Mouse (Mus musculus): ENCODE data around the gene Bcat1. TPM values are rescaled to one million over a fixed set of nuclear protein-coding genes. Genes with fewer than 3 reads are reported as not detected.

Bcat1 gene
- polyA plus RNA-seq, 1 experiment from 2014 or later: 1.2 TPM

- no peaks in the 10 kb centered on the region for H3K27me3 ChIP-seq (ENCODE audit: control insufficient read depth, insufficient read depth, low read depth, low read length)
- 38% methylated on average over 4 of the region's 4 CpGs for WGBS (ENCODE audit: insufficient replicate concordance)
Observed at GRCm38 (mm10) chr6:145088451-145089113, 12.6 kb upstream of the Bcat1 start.

GRCm38 (mm10) chr6:145084343-145085117 lies 8.5 kb upstream of the Bcat1 start:
- no peak for ATAC-seq (ENCODE audit: low read depth)
- Histone ChIP-seq H3K9ac (ENCODE audit: low read depth, low read length) (no peak overlapping the region), H3K4me3 (ENCODE audit: low read depth, low read length) (no peak overlapping the region), H3K9me3 (replicated peaks; ENCODE audit: control insufficient read depth, low read length) (no peaks in the 10 kb centered on the region), H3K4me1 (ENCODE audit: control insufficient read depth, low read depth, low read length) (no peaks in the 10 kb centered on the region; the same call in 1 of the 2 replicates), H3K4me2 (ENCODE audit: low read depth, low read length) (no peak overlapping the region), H3K27me3 (ENCODE audit: control insufficient read depth, insufficient read depth, low read depth, low read length) (no peaks in the 10 kb centered on the region), H3K27ac (ENCODE audit: low read length) (no peak overlapping the region), H3K36me3 (ENCODE audit: control insufficient read depth, insufficient read depth) (no peaks in the 10 kb centered on the region)
- 84% methylated on average over 8 of the region's 8 CpGs for WGBS (ENCODE audit: insufficient replicate concordance)

More at GRCm38 (mm10) chr6:145088451-145089113, 12.6 kb upstream of the Bcat1 start:
- H3K36me3 ChIP-seq (ENCODE audit: control insufficient read depth, insufficient read depth): no peaks in the 10 kb centered on the region
- H3K4me1 ChIP-seq (ENCODE audit: control insufficient read depth, low read depth, low read length): no peaks in the 10 kb centered on the region; the same call in 1 of the 2 replicates
- H3K9ac ChIP-seq (ENCODE audit: low read depth, low read length): no peak overlapping the region
- H3K4me3 ChIP-seq (ENCODE audit: low read depth, low read length): no peak overlapping the region
- H3K4me2 ChIP-seq (ENCODE audit: low read depth, low read length): no peak overlapping the region
- no peak overlapping the region for H3K27ac ChIP-seq (ENCODE audit: low read length)
- no peaks in the 10 kb centered on the region for H3K9me3 ChIP-seq (replicated peaks; ENCODE audit: control insufficient read depth, low read length)
- no peak for ATAC-seq (ENCODE audit: low read depth)

- H3K27me3 ChIP-seq (ENCODE audit: control insufficient read depth, insufficient read depth, low read depth, low read length): no peaks in the 10 kb centered on the region
- no peak overlapping the region for H3K27ac ChIP-seq (ENCODE audit: low read length)
- H3K9me3 ChIP-seq (replicated peaks; ENCODE audit: control insufficient read depth, low read length): no peaks in the 10 kb centered on the region
- WGBS (ENCODE audit: insufficient replicate concordance): 43% methylated on average over 4 of the region's 4 CpGs
- ATAC-seq (ENCODE audit: low read depth): no peak
- H3K9ac ChIP-seq (ENCODE audit: low read depth, low read length): no peak overlapping the region
- H3K4me3 ChIP-seq (ENCODE audit: low read depth, low read length): no peak overlapping the region
- no peaks in the 10 kb centered on the region for H3K36me3 ChIP-seq (ENCODE audit: control insufficient read depth, insufficient read depth)
- H3K4me2 ChIP-seq (ENCODE audit: low read depth, low read length): no peak overlapping the region
- no peaks in the 10 kb centered on the region for H3K4me1 ChIP-seq (ENCODE audit: control insufficient read depth, low read depth, low read length)
Observed at GRCm38 (mm10) chr6:145081721-145082120, 5.7 kb upstream of the Bcat1 start.

- Histone ChIP-seq H3K9me3 (replicated peaks; ENCODE audit: control insufficient read depth, low read length) (no peaks in the 10 kb centered on the region), H3K27me3 (ENCODE audit: control insufficient read depth, insufficient read depth, low read depth, low read length) (peaks cover 21% of the 10 kb centered on the region), H3K9ac (ENCODE audit: low read depth, low read length) (no peak overlapping the region), H3K4me3 (ENCODE audit: low read depth, low read length) (no peak overlapping the region), H3K4me2 (ENCODE audit: low read depth, low read length) (no peak overlapping the region), H3K36me3 (ENCODE audit: control insufficient read depth, insufficient read depth) (no peaks in the 10 kb centered on the region), H3K27ac (ENCODE audit: low read length) (no peak overlapping the region), H3K4me1 (ENCODE audit: control insufficient read depth, low read depth, low read length) (peaks cover 5% of the 10 kb centered on the region; the same call in 1 of the 2 replicates)
- 51% methylated on average over 9 of the region's 9 CpGs for WGBS (ENCODE audit: insufficient replicate concordance)
- no peak for ATAC-seq (ENCODE audit: low read depth)
Observed at GRCm38 (mm10) chr6:145079087-145079759, 3.2 kb upstream of the Bcat1 start.

GRCm38 (mm10) chr6:145076286-145076685 lies 302 bp upstream of the Bcat1 start:
- Histone ChIP-seq H3K4me3 (ENCODE audit: low read depth, low read length) (no peak overlapping the region), H3K4me2 (ENCODE audit: low read depth, low read length) (no peak overlapping the region), H3K9ac (ENCODE audit: low read depth, low read length) (no peak overlapping the region), H3K36me3 (ENCODE audit: control insufficient read depth, insufficient read depth) (no peaks in the 10 kb centered on the region), H3K27ac (ENCODE audit: low read length) (no peak overlapping the region), H3K27me3 (ENCODE audit: control insufficient read depth, insufficient read depth, low read depth, low read length) (peaks cover 26% of the 10 kb centered on the region), H3K4me1 (ENCODE audit: control insufficient read depth, low read depth, low read length) (peaks cover 5% of the 10 kb centered on the region; the same call in 1 of the 2 replicates), H3K9me3 (replicated peaks; ENCODE audit: control insufficient read depth, low read length) (no peaks in the 10 kb centered on the region)
- 18% methylated on average over 9 of the region's 9 CpGs for WGBS (ENCODE audit: insufficient replicate concordance)
- no peak for ATAC-seq (ENCODE audit: low read depth)

GRCm38 (mm10) chr6:145075088-145075547 lies 866 bp downstream of the Bcat1 start:
- Histone ChIP-seq H3K9ac (ENCODE audit: low read depth, low read length) (no peak overlapping the region), H3K27me3 (ENCODE audit: control insufficient read depth, insufficient read depth, low read depth, low read length) (peaks cover 26% of the 10 kb centered on the region)
- ATAC-seq (ENCODE audit: low read depth): no peak

GRCm38 (mm10) chr6:145074461-145074860 lies 1.5 kb downstream of the Bcat1 start:
- Histone ChIP-seq H3K4me2 (ENCODE audit: low read depth, low read length) (no peak overlapping the region), H3K9me3 (replicated peaks; ENCODE audit: control insufficient read depth, low read length) (no peaks in the 10 kb centered on the region), H3K9ac (ENCODE audit: low read depth, low read length) (no peak overlapping the region), H3K27me3 (ENCODE audit: control insufficient read depth, insufficient read depth, low read depth, low read length) (peaks cover 26% of the 10 kb centered on the region), H3K4me1 (ENCODE audit: control insufficient read depth, low read depth, low read length) (peaks cover 5% of the 10 kb centered on the region; the same call in 1 of the 2 replicates), H3K4me3 (ENCODE audit: low read depth, low read length) (no peak overlapping the region), H3K27ac (ENCODE audit: low read length) (no peak overlapping the region), H3K36me3 (ENCODE audit: control insufficient read depth, insufficient read depth) (no peaks in the 10 kb centered on the region)
- ATAC-seq (ENCODE audit: low read depth): no peak

More at GRCm38 (mm10) chr6:145075088-145075547, 866 bp downstream of the Bcat1 start:
- H3K36me3 ChIP-seq (ENCODE audit: control insufficient read depth, insufficient read depth): no peaks in the 10 kb centered on the region
- no peak overlapping the region for H3K27ac ChIP-seq (ENCODE audit: low read length)
- peaks cover 5% of the 10 kb centered on the region; the same call in 1 of the 2 replicates for H3K4me1 ChIP-seq (ENCODE audit: control insufficient read depth, low read depth, low read length)
- H3K4me2 ChIP-seq (ENCODE audit: low read depth, low read length): peak overlapping the region; percentile 39
- peak overlapping the region; percentile 4 for H3K4me3 ChIP-seq (ENCODE audit: low read depth, low read length)
- H3K9me3 ChIP-seq (replicated peaks; ENCODE audit: control insufficient read depth, low read length): no peaks in the 10 kb centered on the region
- WGBS (ENCODE audit: insufficient replicate concordance): 2% methylated on average over 20 of the region's 20 CpGs

GRCm38 (mm10) chr6:145069921-145070320 lies 6.1 kb downstream of the Bcat1 start:
- Histone ChIP-seq H3K9me3 (replicated peaks; ENCODE audit: control insufficient read depth, low read length) (no peaks in the 10 kb centered on the region), H3K4me2 (ENCODE audit: low read depth, low read length) (no peak overlapping the region), H3K9ac (ENCODE audit: low read depth, low read length) (no peak overlapping the region), H3K27ac (ENCODE audit: low read length) (no peak overlapping the region), H3K4me1 (ENCODE audit: control insufficient read depth, low read depth, low read length) (no peaks in the 10 kb centered on the region), H3K4me3 (ENCODE audit: low read depth, low read length) (no peak overlapping the region), H3K36me3 (ENCODE audit: control insufficient read depth, insufficient read depth) (no peaks in the 10 kb centered on the region), H3K27me3 (ENCODE audit: control insufficient read depth, insufficient read depth, low read depth, low read length) (peaks cover 9% of the 10 kb centered on the region)
- no peak for ATAC-seq (ENCODE audit: low read depth)
- 12% methylated on average over 2 of the region's 2 CpGs for WGBS (ENCODE audit: insufficient replicate concordance)

Data from liver, embryonic 16.5 days (tissue).